Mouse (Mus musculus): ENCODE measurements around the gene Lamb2. TPM values are rescaled to one million over a fixed set of nuclear protein-coding genes. Genes with fewer than 3 reads are reported as not detected.
A peak's percentile ranks its signal among the peaks of the same experiment; 100 is the strongest.

Lamb2 gene
- polyA plus RNA-seq, 1 experiment from 2014 or later, result 74.4 TPM

GRCm38 (mm10) chr9:108452291-108452906, 27.1 kb upstream of the Lamb2 start:
- Histone ChIP-seq H3K9me3 (no peaks in the 10 kb centered on the region), H3K36me3 (peaks cover 19% of the 10 kb centered on the region), H3K27ac (peak overlapping the region; percentile 84), H3K4me2 (peak overlapping the region; percentile 98), H3K4me1 (peaks cover 43% of the 10 kb centered on the region), H3K27me3 (no peaks in the 10 kb centered on the region), H3K9ac (peak overlapping the region; percentile 74), H3K4me3 (peak overlapping the region; percentile 66)
- under 1% methylated on average over 40 of the region's 40 CpGs for WGBS
- peak; percentile 86 for ATAC-seq (ENCODE audit: borderline replicate concordance, extremely low read depth, low FRiP score, low TSS enrichment)

- H3K9ac ChIP-seq, result peak overlapping the region; percentile 74
- peak overlapping the region; percentile 84 for H3K27ac ChIP-seq
- ATAC-seq (ENCODE audit: borderline replicate concordance, extremely low read depth, low FRiP score, low TSS enrichment), result no peak
- WGBS, result 39% methylated on average over 6 of the region's 6 CpGs
- H3K4me2 ChIP-seq, result peak overlapping the region; percentile 98
- no peaks in the 10 kb centered on the region for H3K27me3 ChIP-seq
- H3K4me1 ChIP-seq, result peaks cover 43% of the 10 kb centered on the region
- H3K4me3 ChIP-seq, result peak overlapping the region; percentile 66
- no peaks in the 10 kb centered on the region for H3K9me3 ChIP-seq
- H3K36me3 ChIP-seq, result peaks cover 14% of the 10 kb centered on the region
Measured at GRCm38 (mm10) chr9:108452911-108453310, 26.6 kb upstream of the Lamb2 start.

GRCm38 (mm10) chr9:108453458-108453857, 26.1 kb upstream of the Lamb2 start:
- Histone ChIP-seq H3K27ac (no peak overlapping the region), H3K4me2 (peak overlapping the region; percentile 98; the same call in 1 of the 2 replicates), H3K9ac (no peak overlapping the region)

GRCm38 (mm10) chr9:108454429-108454828, 25.1 kb upstream of the Lamb2 start:
- Histone ChIP-seq H3K9ac (no peak overlapping the region), H3K4me1 (peaks cover 41% of the 10 kb centered on the region), H3K9me3 (no peaks in the 10 kb centered on the region), H3K27ac (no peak overlapping the region), H3K36me3 (0 out of 2 replicates have a peak, but pooled peaks cover 2% of the 10 kb centered on the region), H3K27me3 (no peaks in the 10 kb centered on the region), H3K4me3 (no peak overlapping the region), H3K4me2 (no peak overlapping the region)
- 83% methylated on average over 6 of the region's 6 CpGs for WGBS
- ATAC-seq (ENCODE audit: borderline replicate concordance, extremely low read depth, low FRiP score, low TSS enrichment), result no peak

More at GRCm38 (mm10) chr9:108453458-108453857, 26.1 kb upstream of the Lamb2 start:
- WGBS, result 61% methylated on average over 4 of the region's 4 CpGs
- Histone ChIP-seq H3K27me3 (no peaks in the 10 kb centered on the region), H3K4me3 (no peak overlapping the region), H3K36me3 (peaks cover 8% of the 10 kb centered on the region), H3K9me3 (no peaks in the 10 kb centered on the region), H3K4me1 (peaks cover 43% of the 10 kb centered on the region)
- no peak for ATAC-seq (ENCODE audit: borderline replicate concordance, extremely low read depth, low FRiP score, low TSS enrichment)

GRCm38 (mm10) chr9:108455747-108456571, 23.6 kb upstream of the Lamb2 start:
- H3K9me3 ChIP-seq, result no peaks in the 10 kb centered on the region
- H3K27ac ChIP-seq, result no peak overlapping the region
- no peaks in the 10 kb centered on the region for H3K27me3 ChIP-seq
- H3K4me3 ChIP-seq, result no peak overlapping the region
- H3K9ac ChIP-seq, result no peak overlapping the region
- no peak for ATAC-seq (ENCODE audit: borderline replicate concordance, extremely low read depth, low FRiP score, low TSS enrichment)
- H3K4me2 ChIP-seq, result no peak overlapping the region
- 62% methylated on average over 12 of the region's 12 CpGs for WGBS
- peaks cover 29% of the 10 kb centered on the region for H3K4me1 ChIP-seq
- H3K36me3 ChIP-seq, result 0 out of 2 replicates have a peak, but pooled peaks cover 2% of the 10 kb centered on the region

GRCm38 (mm10) chr9:108456953-108457352, 22.6 kb upstream of the Lamb2 start:
- no peak for ATAC-seq (ENCODE audit: borderline replicate concordance, extremely low read depth, low FRiP score, low TSS enrichment)
- Histone ChIP-seq H3K27ac (no peak overlapping the region), H3K36me3 (0 out of 2 replicates have a peak, but pooled peaks cover 2% of the 10 kb centered on the region), H3K4me2 (no peak overlapping the region), H3K4me1 (peaks cover 27% of the 10 kb centered on the region), H3K4me3 (no peak overlapping the region), H3K9me3 (no peaks in the 10 kb centered on the region), H3K27me3 (no peaks in the 10 kb centered on the region), H3K9ac (no peak overlapping the region)
- WGBS, result 88% methylated on average over 10 of the region's 10 CpGs

- 80% methylated on average over 1 of the region's 1 CpGs for WGBS
Measured at GRCm38 (mm10) chr9:108459939-108460318, 19.6 kb upstream of the Lamb2 start.

GRCm38 (mm10) chr9:108460319-108461178, 19.0 kb upstream of the Lamb2 start, which contains the start of gene Ccdc71:
TSS of gene Ccdc71 (plus strand) at chr9:108460527.
- WGBS, result under 1% methylated on average over 52 of the region's 52 CpGs
- Histone ChIP-seq H3K36me3 (peaks cover 27% of the 10 kb centered on the region), H3K27ac (peak within 1 kb of the TSS; percentile 99), H3K9ac (peak within 1 kb of the TSS; percentile 87), H3K4me2 (peak within 1 kb of the TSS; percentile 74), H3K27me3 (no peaks in the 10 kb centered on the region), H3K4me1 (peaks cover 21% of the 10 kb centered on the region), H3K9me3 (no peaks in the 10 kb centered on the region), H3K4me3 (peak within 1 kb of the TSS; percentile 90)
- ATAC-seq (ENCODE audit: borderline replicate concordance, extremely low read depth, low FRiP score, low TSS enrichment), result peak; percentile 78

More at GRCm38 (mm10) chr9:108459939-108460318, 19.6 kb upstream of the Lamb2 start:
- ATAC-seq (ENCODE audit: borderline replicate concordance, extremely low read depth, low FRiP score, low TSS enrichment), result no peak
- Histone ChIP-seq H3K36me3 (peaks cover 21% of the 10 kb centered on the region), H3K4me3 (peak overlapping the region; percentile 90), H3K9me3 (no peaks in the 10 kb centered on the region), H3K4me1 (peaks cover 21% of the 10 kb centered on the region), H3K27me3 (no peaks in the 10 kb centered on the region), H3K9ac (no peak overlapping the region), H3K27ac (peak overlapping the region; percentile 99), H3K4me2 (peak overlapping the region; percentile 74)

GRCm38 (mm10) chr9:108461181-108461631, 18.3 kb upstream of the Lamb2 start, which contains the start of gene Klhdc8b:
TSS of gene Klhdc8b (minus strand) at chr9:108461581.
- peak; percentile 13 for ATAC-seq (ENCODE audit: borderline replicate concordance, extremely low read depth, low FRiP score, low TSS enrichment)
- peak within 1 kb of the TSS; percentile 87 for H3K9ac ChIP-seq
- peak within 1 kb of the TSS; percentile 74 for H3K4me2 ChIP-seq
- peak within 1 kb of the TSS; percentile 99 for H3K27ac ChIP-seq
- H3K27me3 ChIP-seq, result no peaks in the 10 kb centered on the region
- peak within 1 kb of the TSS; percentile 90 for H3K4me3 ChIP-seq
- peaks cover 33% of the 10 kb centered on the region for H3K36me3 ChIP-seq
- H3K4me1 ChIP-seq, result peaks cover 21% of the 10 kb centered on the region
- H3K9me3 ChIP-seq, result no peaks in the 10 kb centered on the region
- WGBS, result 16% methylated on average over 11 of the region's 11 CpGs

- WGBS, result 76% methylated on average over 5 of the region's 5 CpGs
- no peak for ATAC-seq (ENCODE audit: borderline replicate concordance, extremely low read depth, low FRiP score, low TSS enrichment)
Measured at GRCm38 (mm10) chr9:108461675-108462074, 17.9 kb upstream of the Lamb2 start.

GRCm38 (mm10) chr9:108462192-108462591, 17.3 kb upstream of the Lamb2 start:
- 40% methylated on average over 10 of the region's 10 CpGs for WGBS
- peak; percentile 62 for ATAC-seq (ENCODE audit: borderline replicate concordance, extremely low read depth, low FRiP score, low TSS enrichment)
- H3K27me3 ChIP-seq, result no peaks in the 10 kb centered on the region
- peaks cover 40% of the 10 kb centered on the region for H3K36me3 ChIP-seq
- no peak overlapping the region for H3K9ac ChIP-seq
- H3K9me3 ChIP-seq, result no peaks in the 10 kb centered on the region
- H3K27ac ChIP-seq, result peak overlapping the region; percentile 99
- H3K4me2 ChIP-seq, result peak overlapping the region; percentile 74
- peaks cover 21% of the 10 kb centered on the region for H3K4me1 ChIP-seq
- H3K4me3 ChIP-seq, result peak overlapping the region; percentile 90; the same call in 1 of the 2 replicates

More at GRCm38 (mm10) chr9:108461675-108462074, 17.9 kb upstream of the Lamb2 start:
- no peaks in the 10 kb centered on the region for H3K27me3 ChIP-seq
- peaks cover 35% of the 10 kb centered on the region for H3K36me3 ChIP-seq
- H3K27ac ChIP-seq, result peak overlapping the region; percentile 99
- H3K4me3 ChIP-seq, result peak overlapping the region; percentile 90
- no peaks in the 10 kb centered on the region for H3K9me3 ChIP-seq
- peaks cover 21% of the 10 kb centered on the region for H3K4me1 ChIP-seq
- H3K4me2 ChIP-seq, result peak overlapping the region; percentile 74
- H3K9ac ChIP-seq, result peak overlapping the region; percentile 87; the same call in 1 of the 2 replicates
